Mouse (Mus musculus) heart, embryonic 12.5 days (tissue): ENCODE data around the gene Aimp2. TPM values are rescaled to one million over a fixed set of nuclear protein-coding genes. Genes with fewer than 3 reads are reported as not detected.
A peak's percentile ranks its signal among the peaks of the same experiment; 100 is the strongest.

Experiments
- ATAC-seq: fragments of 200-750 bp; cut with Nextera tagmentation; 2 replicates; pipeline ENCODE4 v1.8.0; 2017; ENCODE audit warnings: moderate TSS enrichment, moderate library complexity; ENCODE audit not compliant: insufficient number of reproducible peaks, low FRiP score
- H3K27ac ChIP-seq: fragments of 300-500 bp; sonication (generic); 2 replicates; pipeline ENCODE4 v1.5.1; 2016; ENCODE audit warnings: mild to moderate bottlenecking, moderate library complexity; ENCODE audit not compliant: poor library complexity, severe bottlenecking
- H3K27me3 ChIP-seq: fragments of 300-500 bp; sonication (generic); replicated peaks from 2 replicates; pipeline ENCODE4 v1.6.1; 2016; ENCODE audit warnings: mild to moderate bottlenecking, moderate library complexity
- H3K36me3 ChIP-seq: fragments of 300-500 bp; sonication (generic); 2 replicates; pipeline ENCODE4 v1.6.1; 2016; ENCODE audit warnings: mild to moderate bottlenecking, moderate library complexity
- H3K4me1 ChIP-seq: fragments of 300-500 bp; sonication (generic); replicated peaks from 2 replicates; pipeline ENCODE4 v1.6.1; 2016; ENCODE audit warnings: mild to moderate bottlenecking
- H3K4me2 ChIP-seq: fragments of 300-500 bp; sonication (generic); 2 replicates; pipeline ENCODE4 v1.6.1; 2016; ENCODE audit warnings: mild to moderate bottlenecking, moderate library complexity
- H3K4me3 ChIP-seq: fragments of 300-500 bp; sonication (generic); 2 replicates; pipeline ENCODE4 v1.5.1; 2016; ENCODE audit warnings: mild to moderate bottlenecking
- H3K9ac ChIP-seq: fragments of 300-500 bp; sonication (generic); 2 replicates; pipeline ENCODE4 v1.6.1; 2016; ENCODE audit warnings: mild to moderate bottlenecking, moderate library complexity
- H3K9me3 ChIP-seq: fragments of 300-500 bp; sonication (generic); replicated peaks from 2 replicates; pipeline ENCODE4 v1.6.1; 2016; ENCODE audit warnings: mild to moderate bottlenecking, moderate library complexity
- WGBS: fragments of 180-500 bp; shearing (Covaris S2); methylation state at CpG from one replicate; pipeline ENCODE4 v1.1.7; 2016; 5-methylcytosine and 5-hydroxymethylcytosine counted together
- polyA plus RNA-seq: library from polyadenylated mRNA; unstranded; fragments of >200 nt; fragmentation: Nextera tagmentation; extraction: Ambion mirVana; gene quantifications from 2 replicates; pipeline ENCODE4 v1.2.1, GENCODE M21; 2016

Gene Aimp2
- 85.9 and 86.6 TPM in 2 replicates for polyA plus RNA-seq

DNA sequence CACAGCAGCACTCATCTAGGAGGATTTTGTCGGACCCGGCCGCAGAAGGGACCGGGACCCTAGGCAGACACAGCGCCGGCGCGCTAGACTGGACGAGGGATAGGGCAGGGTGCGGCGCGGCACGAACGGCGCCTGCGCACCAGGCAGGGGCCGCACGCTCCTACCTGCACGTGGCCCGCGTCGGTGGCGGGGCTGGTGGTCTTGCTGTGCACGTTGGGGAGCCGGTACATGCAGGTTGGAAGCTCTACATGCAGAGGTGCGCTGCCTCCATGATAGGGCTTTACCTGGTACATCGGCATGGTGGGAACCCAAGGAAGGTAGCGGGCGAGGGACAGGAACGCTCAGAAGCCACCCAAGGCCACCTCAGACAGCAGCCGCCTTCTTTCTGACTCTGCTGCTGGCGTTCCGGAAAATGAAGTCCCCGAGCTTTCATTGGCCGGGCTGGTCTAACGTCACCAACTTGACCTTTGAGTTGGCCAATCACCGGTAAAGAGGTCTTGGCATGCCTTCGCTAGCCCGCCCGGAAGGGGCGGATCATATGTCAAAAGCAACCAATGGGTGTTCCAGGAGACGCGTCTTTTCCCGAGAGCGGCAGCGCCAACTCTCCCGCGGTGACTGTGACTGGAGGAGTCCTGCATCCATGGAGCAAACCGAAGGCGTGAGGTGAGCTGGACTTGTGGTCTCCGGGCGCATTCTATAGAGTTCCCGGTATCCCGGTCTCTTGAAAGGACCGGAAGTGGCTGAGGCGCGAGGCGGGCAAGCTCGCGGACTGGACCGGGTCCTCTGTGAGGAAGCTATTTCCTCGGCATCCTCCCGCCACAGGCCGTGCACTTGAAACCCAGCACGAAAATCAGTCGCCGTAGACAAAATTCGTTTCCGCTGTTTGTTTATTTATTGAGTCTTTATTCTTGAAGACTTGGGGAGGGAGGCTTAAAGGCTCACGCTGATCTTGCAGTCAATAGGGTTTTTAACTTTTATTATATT is at the start of gene Aimp2, which contains the start of gene Pms2:
Gene Aimp2 (minus strand): TSS at position 431 of the 984 bp plus-strand sequence.
Gene Pms2 (plus strand): TSS at position 548 of the 984 bp plus-strand sequence.
- H3K4me3 ChIP-seq: peak within 1 kb of the TSS; percentile 70
- ATAC-seq: peak; percentile 99
- peak within 1 kb of the TSS; percentile 77 for H3K9ac ChIP-seq
- peaks cover 38% of the 10 kb centered on the region for H3K36me3 ChIP-seq
- peak within 1 kb of the TSS; percentile 93 for H3K27ac ChIP-seq
- H3K9me3 ChIP-seq: no peaks in the 10 kb centered on the region
- WGBS: under 1% methylated on average over 70 of the region's 70 CpGs
- H3K4me1 ChIP-seq: peaks cover 38% of the 10 kb centered on the region
- peak within 1 kb of the TSS; percentile 87 for H3K4me2 ChIP-seq
- H3K27me3 ChIP-seq: no peaks in the 10 kb centered on the region

- Histone ChIP-seq H3K36me3 (no peaks in the 10 kb centered on the region), H3K9me3 (peaks cover 10% of the 10 kb centered on the region), H3K4me2 (no peak overlapping the region), H3K4me3 (no peak overlapping the region), H3K4me1 (no peaks in the 10 kb centered on the region), H3K9ac (no peak overlapping the region), H3K27ac (no peak overlapping the region), H3K27me3 (no peaks in the 10 kb centered on the region)
- ATAC-seq: no peak
- WGBS: 89% methylated on average over 6 of the region's 6 CpGs
Measured at GRCm38 (mm10) chr5:143957101-143957500, 47.5 kb upstream of the Aimp2 start.

- Histone ChIP-seq H3K27ac (no peak overlapping the region), H3K4me3 (no peak overlapping the region), H3K9ac (no peak overlapping the region), H3K4me2 (no peak overlapping the region), H3K4me1 (no peaks in the 10 kb centered on the region), H3K27me3 (no peaks in the 10 kb centered on the region), H3K9me3 (peaks cover 2% of the 10 kb centered on the region), H3K36me3 (no peaks in the 10 kb centered on the region)
- 42% methylated on average over 5 of the region's 5 CpGs for WGBS
- ATAC-seq: no peak
Measured at GRCm38 (mm10) chr5:143950016-143950415, 40.4 kb upstream of the Aimp2 start.

- WGBS: 79% methylated on average over 12 of the region's 12 CpGs
- H3K9me3 ChIP-seq: peaks cover 6% of the 10 kb centered on the region
- no peak for ATAC-seq
- no peaks in the 10 kb centered on the region for H3K36me3 ChIP-seq
- no peaks in the 10 kb centered on the region for H3K4me1 ChIP-seq
- H3K4me3 ChIP-seq: no peak overlapping the region
- no peak overlapping the region for H3K4me2 ChIP-seq
- no peaks in the 10 kb centered on the region for H3K27me3 ChIP-seq
- no peak overlapping the region for H3K27ac ChIP-seq
- no peak overlapping the region for H3K9ac ChIP-seq
Measured at GRCm38 (mm10) chr5:143948361-143948760, 38.7 kb upstream of the Aimp2 start.

GRCm38 (mm10) chr5:143943231-143944125 is 33.8 kb upstream of the Aimp2 start:
- Histone ChIP-seq H3K27me3 (no peaks in the 10 kb centered on the region), H3K4me2 (no peak overlapping the region), H3K27ac (no peak overlapping the region), H3K9ac (no peak overlapping the region), H3K4me3 (no peak overlapping the region), H3K4me1 (no peaks in the 10 kb centered on the region), H3K36me3 (no peaks in the 10 kb centered on the region), H3K9me3 (peaks cover 9% of the 10 kb centered on the region)
- ATAC-seq: no peak
- WGBS: 78% methylated on average over 14 of the region's 14 CpGs

GRCm38 (mm10) chr5:143941588-143941987 is 31.9 kb upstream of the Aimp2 start:
- Histone ChIP-seq H3K27ac (no peak overlapping the region), H3K9ac (no peak overlapping the region), H3K4me2 (no peak overlapping the region), H3K27me3 (no peaks in the 10 kb centered on the region), H3K9me3 (peaks cover 9% of the 10 kb centered on the region), H3K4me3 (no peak overlapping the region), H3K36me3 (no peaks in the 10 kb centered on the region), H3K4me1 (0 out of 2 replicates have a peak, but pooled peaks cover 3% of the 10 kb centered on the region)
- WGBS: 12% methylated on average over 10 of the region's 10 CpGs
- no peak for ATAC-seq

GRCm38 (mm10) chr5:143936156-143936555 is 26.5 kb upstream of the Aimp2 start:
- Histone ChIP-seq H3K36me3 (peaks cover 14% of the 10 kb centered on the region), H3K4me1 (0 out of 2 replicates have a peak, but pooled peaks cover 8% of the 10 kb centered on the region), H3K9ac (no peak overlapping the region), H3K27me3 (no peaks in the 10 kb centered on the region), H3K4me2 (no peak overlapping the region), H3K4me3 (no peak overlapping the region), H3K27ac (no peak overlapping the region), H3K9me3 (0 out of 2 replicates have a peak, but pooled peaks cover 3% of the 10 kb centered on the region)
- WGBS: 71% methylated on average over 9 of the region's 9 CpGs
- no peak for ATAC-seq

GRCm38 (mm10) chr5:143933875-143934274 is 24.2 kb upstream of the Aimp2 start:
- H3K36me3 ChIP-seq: peaks cover 35% of the 10 kb centered on the region
- no peak overlapping the region for H3K4me2 ChIP-seq
- no peak overlapping the region for H3K4me3 ChIP-seq
- 76% methylated on average over 1 of the region's 1 CpGs for WGBS
- H3K9me3 ChIP-seq: no peaks in the 10 kb centered on the region
- H3K27me3 ChIP-seq: no peaks in the 10 kb centered on the region
- H3K9ac ChIP-seq: no peak overlapping the region
- no peak for ATAC-seq
- H3K4me1 ChIP-seq: 0 out of 2 replicates have a peak, but pooled peaks cover 8% of the 10 kb centered on the region
- no peak overlapping the region for H3K27ac ChIP-seq

DNA sequence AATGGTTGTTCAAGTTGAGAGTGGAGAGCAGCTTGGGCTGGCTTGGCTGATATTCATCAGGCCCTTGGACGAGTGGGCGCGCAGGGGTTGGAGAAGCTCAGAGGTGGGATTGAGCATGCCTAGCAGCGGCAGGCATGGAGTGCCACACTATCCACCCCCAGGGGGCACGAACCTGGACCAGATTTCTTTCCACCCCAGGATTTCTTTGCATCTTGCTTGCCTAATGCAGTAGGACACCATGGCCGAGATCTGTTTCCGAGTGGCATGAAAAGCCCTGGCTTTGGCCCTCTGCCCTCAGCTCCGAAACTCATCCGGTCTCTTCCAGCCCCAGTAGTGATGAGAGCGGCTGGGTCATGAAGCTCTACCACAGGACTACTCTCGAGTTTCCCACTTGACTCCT is 23.8 kb upstream of the Aimp2 start:
- Histone ChIP-seq H3K4me3 (no peak overlapping the region), H3K27me3 (no peaks in the 10 kb centered on the region), H3K4me2 (no peak overlapping the region), H3K4me1 (0 out of 2 replicates have a peak, but pooled peaks cover 8% of the 10 kb centered on the region), H3K9ac (no peak overlapping the region), H3K27ac (no peak overlapping the region), H3K9me3 (no peaks in the 10 kb centered on the region), H3K36me3 (peaks cover 40% of the 10 kb centered on the region)
- WGBS: 83% methylated on average over 11 of the region's 11 CpGs
- no peak for ATAC-seq

DNA sequence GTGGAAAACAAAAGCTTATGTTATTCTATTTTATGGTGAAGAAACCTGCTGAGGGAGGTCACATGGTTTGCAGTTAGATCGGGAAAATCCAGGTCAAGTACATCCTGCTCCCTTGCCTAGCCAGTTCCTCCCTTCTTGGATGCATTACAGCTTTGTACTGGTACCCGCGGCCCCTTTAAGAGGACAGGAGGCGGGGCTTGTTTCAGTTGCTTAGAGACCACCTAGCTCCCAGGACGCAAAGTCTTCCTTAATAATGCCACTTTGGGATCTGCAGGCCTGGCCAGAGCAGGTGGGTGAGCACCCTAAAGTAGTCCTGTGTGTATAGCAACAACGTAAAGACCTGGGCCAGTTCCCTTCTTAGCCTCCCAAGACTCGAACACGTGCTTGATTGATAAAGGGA is 23.2 kb upstream of the Aimp2 start, which contains the start of gene Rsph10b:
Gene Rsph10b (plus strand): TSS at position 205 of the 400 bp plus-strand sequence.
- no peak within 1 kb of the TSS for H3K4me2 ChIP-seq
- ATAC-seq: no peak
- WGBS: 22% methylated on average over 8 of the region's 8 CpGs
- H3K4me1 ChIP-seq: 0 out of 2 replicates have a peak, but pooled peaks cover 8% of the 10 kb centered on the region
- H3K36me3 ChIP-seq: peaks cover 45% of the 10 kb centered on the region
- no peak within 1 kb of the TSS for H3K9ac ChIP-seq
- no peaks in the 10 kb centered on the region for H3K27me3 ChIP-seq
- H3K4me3 ChIP-seq: no peak within 1 kb of the TSS
- H3K9me3 ChIP-seq: no peaks in the 10 kb centered on the region
- no peak within 1 kb of the TSS for H3K27ac ChIP-seq
